Mouse (Mus musculus) lung, postnatal 0 days (tissue): ENCODE results near the gene Gabrg2.

ENCODE experiments used
- CTCF ChIP-seq: IDR thresholded peaks from 2 replicates; pipeline ENCODE4 v1.5.1; 2016; ENCODE audit warnings: antibody characterized with exemption, mild to moderate bottlenecking
- EP300 ChIP-seq: IDR thresholded peaks from 2 replicates; pipeline ENCODE4 v1.6.1; 2016; ENCODE audit warnings: antibody characterized with exemption, mild to moderate bottlenecking, control low read depth

DNA sequence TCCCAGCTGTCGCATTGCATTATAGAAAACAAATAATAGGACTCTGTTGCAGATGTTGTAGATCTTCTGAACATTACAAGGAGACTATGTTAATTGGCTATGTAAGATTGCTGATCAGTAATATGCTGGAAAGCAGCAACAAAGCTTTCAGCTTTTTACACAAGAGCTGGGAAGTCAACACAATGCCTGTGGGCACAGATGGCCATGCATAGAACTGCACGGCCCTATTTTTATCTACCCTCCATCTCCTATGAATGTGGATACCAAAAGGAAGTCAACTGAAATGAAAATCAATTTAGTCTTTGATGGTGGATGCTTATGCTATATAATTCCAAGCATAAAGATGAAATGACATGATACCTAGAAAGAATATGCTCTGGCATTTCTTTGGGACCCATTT, 47.1 kb downstream of the Gabrg2 start:
- TF ChIP-seq CTCF (no peak), EP300 (no peak)
